Mouse (Mus musculus) kidney, embryonic 16.5 days (tissue): ENCODE data around the gene Tmed10. TPM values are rescaled to one million over a fixed set of nuclear protein-coding genes. Genes with fewer than 3 reads are reported as not detected.
A peak's percentile ranks its signal among the peaks of the same experiment; 100 is the strongest.

Experiments
- ATAC-seq: fragments of 200-750 bp; cut with Nextera tagmentation; 2 replicates; pipeline ENCODE4 v1.8.0; 2017; ENCODE audit warnings: moderate TSS enrichment; ENCODE audit not compliant: low FRiP score, low TSS enrichment
- H3K27ac ChIP-seq: fragments of 300-500 bp; sonication (generic); 2 replicates; pipeline ENCODE4 v1.5.1; 2014; ENCODE audit warnings: low read length
- H3K27me3 ChIP-seq: fragments of 300-500 bp; sonication (generic); 2 replicates; pipeline ENCODE4 v1.6.1; 2014; ENCODE audit warnings: low read length, control low read depth, mixed read lengths; ENCODE audit not compliant: insufficient read depth
- H3K36me3 ChIP-seq: fragments of 300-500 bp; sonication (generic); 2 replicates; pipeline ENCODE4 v1.6.1; 2014; ENCODE audit warnings: low read length, control low read depth, mixed read lengths; ENCODE audit not compliant: insufficient read depth
- H3K4me1 ChIP-seq: fragments of 300-500 bp; sonication (generic); 2 replicates; pipeline ENCODE4 v1.6.1; 2014; ENCODE audit warnings: low read length, control low read depth, mixed read lengths; ENCODE audit not compliant: insufficient read depth
- H3K4me2 ChIP-seq: fragments of 300-500 bp; sonication (generic); replicated peaks from 2 replicates; pipeline ENCODE4 v1.6.1; 2014; ENCODE audit warnings: low read depth, low read length
- H3K4me3 ChIP-seq: fragments of 300-500 bp; sonication (generic); 2 replicates; pipeline ENCODE4 v1.5.1; 2014; ENCODE audit warnings: mild to moderate bottlenecking, low read length
- H3K9ac ChIP-seq: fragments of 300-500 bp; sonication (generic); replicated peaks from 2 replicates; pipeline ENCODE4 v1.6.1; 2014; ENCODE audit warnings: low read length
- H3K9me3 ChIP-seq: fragments of 300-500 bp; sonication (generic); 2 replicates; pipeline ENCODE4 v1.6.1; 2016; ENCODE audit warnings: low read length, control low read depth
- WGBS: fragments of 180-500 bp; shearing (Covaris S2); extraction: QIAGEN DNeasy Blood & Tissue Kit; methylation state at CpG from one replicate; pipeline ENCODE4 v1.1.7; 2014; 5-methylcytosine and 5-hydroxymethylcytosine counted together
- polyA plus RNA-seq: library from polyadenylated mRNA; unstranded; fragments of >200 nt; fragmentation: Nextera tagmentation; extraction: Ambion mirVana; gene quantifications from 2 replicates; pipeline ENCODE4 v1.2.1, GENCODE M21; 2015

Tmed10 gene
- polyA plus RNA-seq, 1 experiment from 2014 or later, result 350 TPM

- no peak overlapping the region for H3K9ac ChIP-seq
- H3K9me3 ChIP-seq, result no peaks in the 10 kb centered on the region
- WGBS, result 76% methylated on average over 1 of the region's 1 CpGs
- no peak overlapping the region for H3K27ac ChIP-seq
- no peak for ATAC-seq
- H3K36me3 ChIP-seq, result no peaks in the 10 kb centered on the region
- H3K27me3 ChIP-seq, result no peaks in the 10 kb centered on the region
- no peak overlapping the region for H3K4me3 ChIP-seq
- H3K4me2 ChIP-seq, result no peak overlapping the region
- no peaks in the 10 kb centered on the region for H3K4me1 ChIP-seq
These were observed 5.7 kb upstream of the Tmed10 start for GRCm38 (mm10) chr12:85380308-85380707.

GRCm38 (mm10) chr12:85378271-85378670 lies 3.6 kb upstream of the Tmed10 start:
- ATAC-seq, result no peak
- Histone ChIP-seq H3K27ac (no peak overlapping the region), H3K4me3 (no peak overlapping the region), H3K27me3 (no peaks in the 10 kb centered on the region), H3K36me3 (no peaks in the 10 kb centered on the region), H3K9me3 (no peaks in the 10 kb centered on the region), H3K9ac (no peak overlapping the region), H3K4me2 (no peak overlapping the region), H3K4me1 (0 out of 2 replicates have a peak, but pooled peaks cover under 1% of the 10 kb centered on the region)
- WGBS, result 83% methylated on average over 2 of the region's 2 CpGs

GRCm38 (mm10) chr12:85373591-85374560 lies 771 bp downstream of the Tmed10 start:
- Histone ChIP-seq H3K9ac (peak overlapping the region; percentile 88), H3K9me3 (no peaks in the 10 kb centered on the region), H3K4me1 (peaks cover 25% of the 10 kb centered on the region), H3K27me3 (no peaks in the 10 kb centered on the region), H3K27ac (peak overlapping the region; percentile 78), H3K4me2 (peak overlapping the region; percentile 62), H3K4me3 (peak overlapping the region; percentile 94), H3K36me3 (no peaks in the 10 kb centered on the region)
- WGBS, result 2% methylated on average over 45 of the region's 53 CpGs
- peak; percentile 76 for ATAC-seq

DNA sequence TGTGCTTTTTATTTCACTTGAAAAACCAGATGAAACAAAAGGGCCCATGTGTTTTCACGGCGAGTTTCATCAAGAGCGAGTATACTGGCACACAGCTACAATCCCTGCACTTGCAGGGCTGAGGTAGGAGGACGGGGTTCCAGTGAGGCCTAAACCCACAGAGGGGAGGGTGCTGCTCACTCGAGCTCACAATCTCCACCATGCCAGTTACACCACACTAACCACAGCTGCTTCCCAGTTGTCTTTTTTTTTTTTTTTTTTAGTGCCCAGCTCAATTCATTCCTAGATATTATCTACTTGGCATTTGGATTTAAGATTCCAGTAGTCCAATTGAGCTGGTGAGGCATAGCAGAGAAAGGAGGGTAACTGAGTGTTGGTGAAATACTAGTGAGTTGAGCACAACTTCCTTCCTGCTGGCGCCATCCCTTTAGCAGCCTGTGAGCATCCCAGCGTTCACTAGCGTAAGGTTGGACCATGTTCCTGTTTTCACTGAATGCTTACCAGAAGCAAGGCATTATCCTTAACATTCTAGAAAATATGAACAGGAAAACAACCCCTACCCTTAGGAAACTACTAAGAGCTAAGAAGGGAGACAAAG lies 2.5 kb downstream of the Tmed10 start:
- no peak overlapping the region for H3K4me3 ChIP-seq
- 61% methylated on average over 8 of the region's 8 CpGs for WGBS
- peak overlapping the region; percentile 61 for H3K27ac ChIP-seq
- ATAC-seq, result no peak
- peak overlapping the region; percentile 26; the same call in 1 of the 2 replicates for H3K9ac ChIP-seq
- no peaks in the 10 kb centered on the region for H3K9me3 ChIP-seq
- H3K27me3 ChIP-seq, result no peaks in the 10 kb centered on the region
- no peaks in the 10 kb centered on the region for H3K36me3 ChIP-seq
- H3K4me1 ChIP-seq, result peaks cover 30% of the 10 kb centered on the region
- peak overlapping the region; percentile 32; the same call in 1 of the 2 replicates for H3K4me2 ChIP-seq

GRCm38 (mm10) chr12:85368441-85369063 lies 6.1 kb downstream of the Tmed10 start:
- WGBS, result 84% methylated on average over 6 of the region's 6 CpGs
- no peak for ATAC-seq

DNA sequence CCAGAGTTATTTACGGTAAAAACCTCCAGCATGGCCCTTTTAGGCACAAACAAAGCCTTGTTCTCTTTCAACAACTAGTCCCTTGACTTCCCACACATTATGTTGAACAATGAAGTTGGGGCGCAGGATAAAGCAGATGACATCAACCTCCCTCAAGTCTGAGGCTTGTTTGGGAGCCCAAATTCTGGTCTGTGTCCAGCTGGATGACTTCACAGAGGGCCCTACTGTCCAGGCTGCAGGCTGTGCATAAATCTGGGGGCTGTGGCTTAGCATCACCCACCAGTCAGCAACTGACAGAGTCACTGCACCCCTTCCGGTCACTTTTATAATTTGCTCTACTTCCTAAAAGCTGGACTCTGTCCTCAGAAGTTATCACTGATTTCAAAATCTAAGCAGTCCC lies 8.4 kb downstream of the Tmed10 start:
- no peak overlapping the region for H3K4me3 ChIP-seq
- 0 out of 2 replicates have a peak overlapping the region, but pooled peaks have one; percentile 6 for H3K9ac ChIP-seq
- no peak for ATAC-seq
- 54% methylated on average over 3 of the region's 3 CpGs for WGBS
- H3K4me1 ChIP-seq, result peaks cover 11% of the 10 kb centered on the region
- no peaks in the 10 kb centered on the region for H3K9me3 ChIP-seq
- peak overlapping the region; percentile 20; the same call in 1 of the 2 replicates for H3K27ac ChIP-seq
- no peak overlapping the region for H3K4me2 ChIP-seq
- H3K36me3 ChIP-seq, result peaks cover 3% of the 10 kb centered on the region; the same call in 1 of the 2 replicates
- no peaks in the 10 kb centered on the region for H3K27me3 ChIP-seq

More at GRCm38 (mm10) chr12:85368441-85369063, 6.1 kb downstream of the Tmed10 start:
- H3K27ac ChIP-seq, result no peak overlapping the region
- peaks cover 30% of the 10 kb centered on the region for H3K4me1 ChIP-seq
- no peak overlapping the region for H3K9ac ChIP-seq
- H3K9me3 ChIP-seq, result no peaks in the 10 kb centered on the region
- H3K4me2 ChIP-seq, result no peak overlapping the region
- no peak overlapping the region for H3K4me3 ChIP-seq
- no peaks in the 10 kb centered on the region for H3K27me3 ChIP-seq
- H3K36me3 ChIP-seq, result no peaks in the 10 kb centered on the region

DNA sequence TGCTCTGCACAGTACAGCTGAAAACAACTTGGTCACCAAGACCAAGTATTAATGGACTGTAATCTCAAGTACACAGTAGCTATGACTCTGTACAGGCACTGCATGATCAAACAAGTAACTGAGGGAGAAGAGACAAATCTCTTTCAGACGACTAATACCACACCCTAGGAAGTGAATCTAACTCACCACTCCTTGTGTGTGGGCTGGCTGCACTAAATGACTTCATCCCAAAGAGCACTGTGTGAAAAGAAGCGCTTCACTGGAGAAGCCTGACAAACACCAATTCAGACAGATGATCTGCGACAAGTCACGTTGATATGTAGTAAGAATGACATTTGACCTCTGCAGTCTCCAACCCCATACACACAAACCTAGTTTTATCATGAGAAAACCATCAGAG lies 12.1 kb downstream of the Tmed10 start:
- H3K36me3 ChIP-seq, result peaks cover 3% of the 10 kb centered on the region; the same call in 1 of the 2 replicates
- H3K9me3 ChIP-seq, result no peaks in the 10 kb centered on the region
- no peak overlapping the region for H3K27ac ChIP-seq
- no peak overlapping the region for H3K9ac ChIP-seq
- ATAC-seq, result no peak
- WGBS, result 69% methylated on average over 4 of the region's 4 CpGs
- no peaks in the 10 kb centered on the region; the same call in 1 of the 2 replicates for H3K4me1 ChIP-seq
- no peak overlapping the region for H3K4me2 ChIP-seq
- H3K4me3 ChIP-seq, result no peak overlapping the region
- no peaks in the 10 kb centered on the region for H3K27me3 ChIP-seq

DNA sequence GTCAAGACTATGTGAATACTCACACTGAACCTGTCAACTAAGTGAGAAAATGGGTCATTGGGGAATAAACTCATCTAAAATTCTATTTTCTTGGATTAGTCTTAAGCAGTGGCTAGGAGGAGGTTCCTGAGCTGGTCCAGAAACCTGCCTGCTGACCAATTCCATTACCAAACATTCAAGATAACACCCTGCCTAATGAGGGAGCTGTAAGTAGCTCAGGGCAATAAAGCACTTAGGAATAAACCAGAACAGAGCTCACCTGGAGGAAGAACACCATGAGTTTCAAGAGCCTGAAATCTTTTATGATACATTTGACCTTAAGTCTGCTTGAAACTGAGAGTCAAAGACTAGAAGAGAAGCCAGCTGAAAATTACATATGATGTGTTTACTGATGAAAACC lies 13.1 kb downstream of the Tmed10 start:
- Histone ChIP-seq H3K27ac (no peak overlapping the region), H3K36me3 (peaks cover 3% of the 10 kb centered on the region; the same call in 1 of the 2 replicates)

DNA sequence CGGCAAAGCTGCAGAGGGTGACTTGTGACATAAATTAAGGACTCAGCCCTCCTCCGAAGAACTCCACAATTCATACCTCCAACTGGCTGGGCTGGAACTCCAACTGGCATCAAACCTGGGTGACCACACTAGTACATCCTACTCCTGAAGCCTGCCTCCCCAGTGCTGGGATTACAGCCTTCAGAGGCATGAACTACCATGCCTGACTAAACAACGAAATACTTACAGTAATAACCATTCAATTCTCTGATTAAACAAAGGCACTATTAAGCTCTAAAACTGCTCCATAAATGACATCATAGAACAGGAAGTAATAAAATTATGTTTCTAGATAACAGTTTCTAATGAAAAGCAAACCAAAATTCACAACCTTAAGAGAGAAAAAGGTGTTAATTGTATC lies 13.5 kb downstream of the Tmed10 start:
- no peaks in the 10 kb centered on the region for H3K27me3 ChIP-seq
- no peak for ATAC-seq
- no peaks in the 10 kb centered on the region for H3K9me3 ChIP-seq
- no peak overlapping the region for H3K27ac ChIP-seq
- H3K4me3 ChIP-seq, result no peak overlapping the region
- no peaks in the 10 kb centered on the region; the same call in 1 of the 2 replicates for H3K4me1 ChIP-seq
- H3K9ac ChIP-seq, result no peak overlapping the region
- no peak overlapping the region for H3K4me2 ChIP-seq
- H3K36me3 ChIP-seq, result peaks cover 3% of the 10 kb centered on the region; the same call in 1 of the 2 replicates
- WGBS, result 67% methylated on average over 3 of the region's 3 CpGs

More for the DNA sequence above, 13.1 kb downstream of the Tmed10 start:
- ATAC-seq, result no peak
- H3K9me3 ChIP-seq, result no peaks in the 10 kb centered on the region
- H3K4me3 ChIP-seq, result no peak overlapping the region
- H3K9ac ChIP-seq, result no peak overlapping the region
- no peaks in the 10 kb centered on the region for H3K27me3 ChIP-seq
- no peaks in the 10 kb centered on the region; the same call in 1 of the 2 replicates for H3K4me1 ChIP-seq
- H3K4me2 ChIP-seq, result no peak overlapping the region
